Mouse (Mus musculus) small intestine, adult 2 months (tissue): ENCODE data around the gene Cd101.

ENCODE experiments used
- CTCF ChIP-seq: fragments of 200-500 bp; IDR thresholded peaks from 2 replicates; pipeline ENCODE4 v1.5.1; 2012; ENCODE audit warnings: low read depth, mild to moderate bottlenecking, control low read depth, inconsistent platforms, low read length, moderate library complexity, mixed read lengths; ENCODE audit not compliant: insufficient replicate concordance, insufficient read length; ENCODE audit errors: extremely low read depth
- POLR2A ChIP-seq: fragments of 200-500 bp; IDR thresholded peaks from 2 replicates; pipeline ENCODE4 v1.6.1; 2012; ENCODE audit warnings: low read depth, mild to moderate bottlenecking, control low read depth, inconsistent platforms, low read length, moderate library complexity

GRCm38 (mm10) chr3:101077710-101078100 is 48.3 kb upstream of the Cd101 start:
- no peak for TF ChIP-seq POLR2A
- TF ChIP-seq CTCF = no peak
